Mouse (Mus musculus): ENCODE measurements around the gene Ccrl2.

Ccrl2 gene

DNA sequence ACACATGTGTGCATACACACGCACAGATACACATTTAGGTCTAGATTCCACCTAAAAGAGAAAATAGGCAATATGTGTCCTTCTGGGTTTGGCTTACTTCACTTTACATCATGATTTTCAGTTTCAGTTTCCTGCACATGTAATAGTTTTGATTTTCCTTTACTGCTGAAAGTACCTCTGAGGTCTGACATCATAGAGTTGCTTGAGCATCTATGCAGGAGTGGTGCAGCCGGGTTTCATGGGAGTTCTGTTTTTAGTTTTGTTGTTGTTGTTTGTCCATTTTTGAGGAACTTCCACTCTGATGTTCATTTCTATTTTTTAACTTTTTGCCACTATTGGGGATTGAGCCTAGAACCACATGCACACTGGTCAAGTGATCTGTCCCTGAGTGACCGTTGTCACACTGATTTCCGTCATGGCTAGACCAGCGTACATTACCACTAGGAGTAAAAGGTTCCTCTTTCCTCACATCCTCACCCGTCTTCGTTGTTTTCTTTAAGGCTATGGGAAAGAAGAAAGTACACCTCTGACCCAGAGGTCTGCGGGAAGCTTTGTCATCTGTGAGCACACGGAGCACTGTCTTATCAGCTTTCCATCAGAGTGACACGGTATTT is 1.7 kb upstream of the Ccrl2 start:
- 83% methylated on average over 10 of the region's 10 CpGs for WGBS

DNA sequence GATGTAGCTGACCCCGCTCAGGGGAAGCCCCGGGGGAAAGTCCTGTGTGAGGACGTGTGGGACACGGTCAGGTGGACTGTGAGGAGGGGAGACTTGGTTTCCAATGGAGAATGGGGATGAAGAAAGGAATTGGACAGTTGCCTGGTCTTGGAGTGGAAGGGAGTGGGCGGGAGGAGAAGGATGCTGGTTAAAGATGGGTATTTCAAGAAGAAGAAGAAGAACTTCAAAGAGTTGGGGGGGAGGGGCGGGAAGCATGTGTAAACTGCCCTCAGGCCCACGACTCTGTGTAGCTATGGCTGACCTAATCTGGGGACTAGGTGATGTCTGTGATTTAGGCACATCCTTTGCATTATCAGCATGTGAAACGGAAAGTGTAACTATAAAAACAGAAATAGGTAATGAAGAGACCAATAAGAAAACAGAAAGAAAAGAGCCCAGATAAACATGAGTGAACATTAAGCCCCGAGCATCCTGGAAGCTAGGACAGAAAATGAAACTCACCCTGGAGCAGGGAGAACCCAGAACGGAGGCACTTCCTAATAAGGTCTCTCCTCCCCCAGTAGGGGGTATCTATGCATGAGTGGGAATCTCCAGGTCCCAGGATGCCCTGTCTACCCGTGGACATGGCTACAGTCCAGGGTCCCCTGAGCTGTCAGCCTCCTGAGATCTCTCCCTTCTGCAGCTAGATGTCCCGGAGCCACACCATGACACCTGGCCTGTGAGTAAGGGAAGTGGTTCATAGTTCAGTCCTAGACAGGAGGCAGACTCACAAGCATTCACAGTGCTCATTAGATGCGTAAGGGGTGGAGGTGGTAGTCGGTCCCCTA is 438 bp upstream of the Ccrl2 start:
- 62% methylated on average over 14 of the region's 14 CpGs for WGBS

DNA sequence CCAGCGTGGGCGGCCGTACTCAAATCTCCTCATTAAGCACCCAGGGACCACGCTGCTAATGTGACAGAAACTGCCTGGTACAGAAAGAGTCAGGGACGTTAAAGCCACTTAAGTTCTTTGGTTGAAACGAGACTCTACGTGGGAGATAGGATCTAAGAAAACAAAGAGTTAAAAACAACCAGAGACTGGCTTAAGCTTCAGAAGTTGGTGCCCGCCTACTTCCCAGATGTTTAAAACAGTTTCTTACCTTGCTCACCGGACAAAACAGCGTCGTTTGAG is 861 bp downstream of the Ccrl2 start:
- WGBS = 17% methylated on average over 11 of the region's 11 CpGs

DNA sequence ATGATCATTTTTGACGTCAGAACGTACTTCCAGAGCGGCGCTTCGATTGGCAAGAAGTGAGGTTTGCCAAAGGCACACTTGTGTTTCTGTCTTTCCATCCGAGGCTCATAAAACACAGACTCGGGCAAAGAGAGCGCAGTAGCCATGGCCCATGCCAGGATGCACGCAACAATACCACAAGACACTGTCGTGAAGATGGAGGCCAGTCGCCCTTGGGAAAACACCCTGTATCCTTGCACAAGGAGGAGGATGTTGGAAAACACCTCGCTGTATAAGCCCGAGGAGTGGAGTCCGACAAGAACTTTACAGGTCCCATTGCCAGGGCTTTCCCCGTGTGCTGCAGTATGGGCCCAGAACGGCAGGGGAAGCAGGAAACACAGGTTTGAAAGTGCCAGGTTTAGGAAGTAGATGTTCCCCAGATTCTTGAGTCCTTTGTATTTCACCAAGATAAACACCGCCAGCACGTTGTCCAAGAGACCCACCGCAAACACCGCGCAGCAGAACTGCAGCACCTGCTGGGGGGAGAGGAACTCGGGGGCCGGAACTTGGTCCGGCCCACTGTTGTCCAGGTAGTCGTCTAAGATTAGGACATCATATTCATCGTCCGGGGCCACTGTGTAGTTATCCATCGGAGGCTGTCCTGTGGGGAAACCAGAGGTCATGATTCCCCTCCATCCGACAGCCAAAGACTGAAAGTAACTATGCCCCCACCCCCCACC is 1.4 kb downstream of the Ccrl2 start:
- 67% methylated on average over 29 of the region's 29 CpGs for WGBS

DNA sequence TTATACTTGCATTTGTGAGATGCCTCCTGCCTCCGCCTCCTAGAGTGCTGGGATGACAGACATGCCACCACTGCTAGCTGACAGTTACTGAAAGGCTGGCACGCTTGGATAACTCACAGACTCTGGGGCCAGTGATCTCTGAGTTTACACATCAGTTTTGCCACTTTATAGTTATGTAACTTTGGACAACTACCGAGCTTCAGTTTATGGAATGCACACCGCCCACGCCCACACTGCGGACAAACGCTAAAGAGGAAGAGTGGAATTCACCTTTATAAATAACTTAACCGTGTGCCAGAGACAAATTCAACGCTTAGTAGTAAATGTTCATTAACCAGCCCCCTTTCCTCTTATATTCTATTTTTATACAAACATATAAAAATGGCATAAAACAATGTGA is 2.4 kb downstream of the Ccrl2 start:
- WGBS = 71% methylated on average over 9 of the region's 9 CpGs

DNA sequence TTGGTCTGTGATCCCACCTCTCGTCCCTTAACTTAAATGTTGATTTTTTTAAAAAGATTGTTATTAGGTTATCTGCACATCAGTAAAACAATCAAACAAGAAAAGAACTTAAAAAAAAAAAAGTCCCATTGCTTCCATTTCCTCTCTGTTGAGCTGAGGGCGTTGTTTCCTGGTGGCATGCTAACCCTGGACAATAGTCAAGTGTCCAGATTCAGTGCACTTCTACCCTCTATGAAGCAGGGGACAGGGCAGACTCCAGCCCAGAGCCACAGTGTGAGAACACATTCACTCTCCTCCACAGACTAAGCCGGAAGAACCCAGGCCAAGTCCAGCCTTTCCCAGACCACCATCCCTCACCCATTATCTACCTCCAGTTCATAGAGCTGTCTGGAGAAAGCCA is 8.9 kb downstream of the Ccrl2 start:
- 78% methylated on average over 3 of the region's 3 CpGs for WGBS

DNA sequence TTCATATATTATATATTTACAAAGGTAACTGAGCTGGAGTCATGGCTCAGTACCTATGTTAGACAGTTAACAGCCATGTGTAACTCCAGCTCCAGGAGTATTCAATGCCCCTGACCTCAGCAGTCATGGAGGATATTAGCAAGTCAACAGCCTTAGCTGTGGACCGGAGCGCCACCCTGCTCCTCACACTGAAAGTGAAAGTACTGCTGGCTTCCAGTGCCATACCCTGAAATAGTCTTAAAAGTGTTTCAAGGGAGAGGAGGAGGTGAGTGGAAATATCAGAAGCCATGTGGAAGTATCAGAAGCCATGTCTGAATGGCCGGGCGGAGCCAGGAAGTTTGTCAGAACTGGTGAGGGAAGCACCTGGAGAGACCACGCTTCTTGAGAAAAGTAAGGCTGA is 10.1 kb downstream of the Ccrl2 start:
- WGBS = 86% methylated on average over 5 of the region's 5 CpGs

DNA sequence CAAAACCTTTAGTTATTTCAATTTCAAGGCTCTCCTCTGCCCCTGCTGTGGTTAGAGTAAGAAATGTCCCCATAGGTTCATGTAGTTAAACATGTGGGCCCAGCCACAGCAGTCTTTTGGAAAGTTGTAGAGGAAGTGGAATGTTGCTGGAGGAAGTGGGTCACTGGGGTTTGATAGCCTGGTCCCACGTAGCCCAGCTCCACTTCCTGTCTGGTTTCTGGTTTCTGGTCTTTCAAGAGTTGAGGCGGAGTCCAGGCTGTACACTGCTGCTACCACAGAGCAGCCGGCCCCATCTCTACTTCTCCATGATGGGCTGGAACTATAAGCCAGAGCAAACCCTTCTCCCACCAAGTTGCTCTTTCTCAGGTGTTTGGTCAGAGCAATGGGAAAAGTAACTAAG is 11.1 kb downstream of the Ccrl2 start:
- WGBS = 79% methylated on average over 3 of the region's 3 CpGs

DNA sequence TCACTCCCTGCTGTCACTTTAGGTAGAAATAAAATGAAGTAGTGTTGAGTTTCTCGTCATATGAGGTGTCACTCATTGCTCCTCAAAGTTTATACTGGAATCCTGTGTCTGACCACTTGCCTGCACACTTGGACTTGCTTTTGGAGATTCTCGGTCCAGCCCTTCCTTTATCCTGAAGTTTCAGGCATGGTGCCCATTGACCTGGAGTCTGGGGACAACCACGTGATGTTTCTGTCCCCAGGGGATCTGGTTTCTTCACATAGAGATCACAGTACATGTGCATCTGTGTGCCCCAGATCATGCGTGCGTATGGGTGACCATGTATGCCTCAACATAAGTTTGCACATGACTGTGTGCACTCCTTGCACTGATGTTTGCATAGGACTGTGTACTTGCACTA is 15.1 kb downstream of the Ccrl2 start:
- WGBS = 75% methylated on average over 5 of the region's 5 CpGs

DNA sequence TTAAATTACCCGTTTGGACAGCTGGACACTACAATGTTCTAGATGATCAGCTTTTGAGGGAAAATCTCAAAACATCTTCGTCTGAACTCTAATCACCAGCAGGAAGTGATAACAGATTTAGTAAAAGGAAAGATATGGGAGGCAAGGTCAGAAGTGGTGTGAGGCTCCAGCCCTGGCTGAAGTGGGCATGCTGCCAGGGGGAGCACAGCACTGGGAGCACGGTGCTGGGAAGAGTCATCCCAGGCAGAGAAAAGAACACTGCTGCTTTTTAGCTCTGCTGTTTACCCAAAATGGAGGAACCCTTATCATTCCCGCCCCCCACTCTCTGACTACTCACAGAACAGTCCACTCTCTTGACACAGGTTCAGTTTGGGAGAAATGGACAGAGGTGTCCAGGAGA is 17.4 kb downstream of the Ccrl2 start:
- 73% methylated on average over 4 of the region's 4 CpGs for WGBS

DNA sequence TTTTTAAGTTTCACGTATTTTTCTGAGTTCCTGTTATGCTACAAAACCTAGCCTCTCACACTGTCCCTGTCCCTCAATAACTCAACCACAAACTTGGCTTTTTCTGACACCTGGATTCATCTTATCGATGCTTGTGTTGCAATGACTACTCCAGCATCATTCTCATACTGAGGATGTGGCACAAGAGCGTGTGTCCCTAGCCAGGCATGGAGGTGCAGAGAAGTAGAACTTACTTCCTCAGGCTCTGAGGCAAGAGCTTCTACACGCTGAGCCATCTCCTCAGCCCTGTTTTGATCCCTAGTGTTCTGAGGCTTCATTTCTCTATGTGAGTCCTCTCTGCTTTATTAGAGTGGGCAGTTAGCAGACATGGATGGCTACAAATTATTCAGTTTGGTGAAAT is 23.6 kb downstream of the Ccrl2 start:
- WGBS = 95% methylated on average over 4 of the region's 4 CpGs

DNA sequence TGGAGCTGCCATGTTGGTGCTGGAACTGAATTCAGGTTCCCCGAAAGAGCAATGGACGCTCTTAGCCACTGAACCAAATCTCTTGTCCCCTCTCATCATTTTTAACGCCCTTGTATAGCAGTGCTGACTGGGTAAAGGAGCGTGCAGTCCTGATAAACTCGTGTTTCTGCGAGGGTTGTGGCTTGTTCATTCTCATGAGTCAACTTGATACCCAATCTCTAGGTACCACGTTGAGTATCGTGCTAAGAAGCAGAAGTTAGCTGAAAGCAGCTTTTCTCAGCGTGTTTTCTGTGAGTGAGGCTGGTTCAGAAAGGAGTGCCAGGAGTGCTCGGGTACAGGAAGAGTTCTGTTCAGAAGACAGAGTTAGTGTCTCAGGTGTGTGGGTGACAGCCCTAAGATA is 30.5 kb downstream of the Ccrl2 start:
- WGBS = 78% methylated on average over 10 of the region's 10 CpGs

DNA sequence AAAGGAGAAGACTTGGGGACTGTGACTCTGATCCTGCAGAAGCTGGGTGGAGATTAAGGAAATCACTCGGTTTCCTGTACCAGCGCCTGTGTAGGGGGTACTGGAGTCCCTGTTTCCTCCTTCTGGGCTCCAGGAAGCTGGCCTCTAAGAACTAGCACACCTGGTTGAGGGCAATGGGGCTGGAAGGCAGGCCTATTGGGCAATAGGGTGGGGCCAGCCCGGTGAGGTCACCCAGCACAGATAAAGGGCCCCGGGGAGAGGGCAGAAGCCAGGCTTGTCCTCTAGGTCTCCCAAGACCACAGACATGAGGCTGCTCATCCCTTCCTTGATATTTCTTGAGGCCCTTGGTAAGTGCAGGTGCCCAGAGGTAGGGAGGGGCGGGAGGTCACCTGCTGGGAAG is 38.3 kb downstream of the Ccrl2 start, which contains the start of gene Ltf:
Gene Ltf, plus strand, starts transcription at position 250 of the 400 bp plus-strand sequence.
- WGBS = 91% methylated on average over 5 of the region's 5 CpGs

DNA sequence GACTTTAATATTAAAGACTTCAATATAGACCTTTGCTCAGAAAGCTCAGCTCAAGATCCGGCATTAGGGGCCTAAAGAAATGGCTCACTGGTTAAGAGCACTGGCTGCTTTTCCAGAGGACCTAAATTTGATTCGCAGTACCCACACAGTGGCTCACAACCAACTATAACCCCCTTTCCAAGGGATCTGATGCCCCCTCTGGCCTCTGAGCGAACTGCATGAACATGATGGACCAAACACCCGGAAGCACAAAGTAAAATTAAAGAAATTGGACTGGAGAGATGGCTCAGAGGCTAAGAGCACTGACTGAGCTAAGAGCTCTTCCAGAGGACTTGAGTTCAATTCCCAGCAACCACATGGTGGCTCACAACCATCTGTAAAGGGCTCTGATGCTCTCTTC is 41.7 kb downstream of the Ccrl2 start:
- WGBS = 85% methylated on average over 4 of the region's 4 CpGs

DNA sequence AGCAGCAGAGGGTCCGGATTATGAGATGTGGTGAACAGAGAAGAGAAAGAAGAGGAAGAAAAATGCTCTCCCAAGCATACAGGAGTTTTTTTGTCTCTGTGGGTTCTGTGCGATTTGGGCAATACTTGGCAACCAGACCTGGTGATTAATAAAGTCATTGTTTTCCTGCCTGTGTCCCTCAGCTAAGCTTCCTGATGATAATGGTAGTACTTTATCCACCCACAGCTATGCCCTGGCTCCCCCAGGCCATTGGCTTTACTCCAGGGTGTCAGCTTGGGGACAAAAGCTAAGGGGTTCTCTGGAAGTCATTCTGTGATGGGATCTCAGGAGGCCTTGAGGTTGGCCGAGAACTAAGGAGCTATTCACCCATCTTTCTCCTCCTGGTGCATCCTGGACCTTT is 45.3 kb downstream of the Ccrl2 start:
- 72% methylated on average over 3 of the region's 3 CpGs for WGBS

DNA sequence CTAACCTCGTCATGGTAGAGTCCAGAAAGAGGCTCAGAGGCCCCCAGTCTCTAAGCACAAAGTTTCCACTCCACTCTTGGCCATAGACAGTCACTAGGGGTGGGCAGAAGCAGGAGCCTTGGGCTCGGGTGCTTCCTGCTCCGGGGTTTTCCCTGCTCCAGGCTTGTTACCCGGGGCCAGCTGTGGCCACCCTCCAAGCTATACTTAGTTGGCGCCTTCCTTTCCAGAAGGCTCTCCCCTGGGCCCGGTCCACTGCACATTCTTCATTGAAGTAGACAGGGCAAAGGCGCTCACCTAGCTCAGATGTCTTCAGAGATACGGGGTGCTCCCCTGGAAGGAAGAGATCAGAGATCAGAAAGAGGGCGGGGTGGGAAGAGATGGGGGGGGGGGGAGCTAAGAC is 45.8 kb downstream of the Ccrl2 start:
- 80% methylated on average over 9 of the region's 9 CpGs for WGBS

DNA sequence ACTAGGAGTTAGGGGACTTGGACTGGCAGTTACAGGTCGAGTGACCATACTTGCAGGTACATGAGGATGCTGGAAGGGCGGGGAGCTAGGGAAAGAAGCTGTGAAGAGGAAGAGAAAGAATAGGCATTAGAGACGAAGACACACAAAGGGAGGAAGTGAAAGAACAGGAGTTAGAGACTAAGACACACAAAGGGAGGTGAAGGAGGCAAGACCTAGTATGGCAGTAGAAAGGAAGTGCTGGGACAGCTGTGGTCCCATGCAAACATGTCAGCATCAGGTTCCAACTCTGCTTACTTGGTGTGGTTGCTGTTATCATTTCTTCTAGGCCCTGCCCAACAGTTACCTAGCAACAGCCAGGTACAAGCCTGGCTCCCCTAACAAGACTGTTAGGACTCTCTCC is 47.6 kb downstream of the Ccrl2 start:
- 70% methylated on average over 3 of the region's 3 CpGs for WGBS

DNA sequence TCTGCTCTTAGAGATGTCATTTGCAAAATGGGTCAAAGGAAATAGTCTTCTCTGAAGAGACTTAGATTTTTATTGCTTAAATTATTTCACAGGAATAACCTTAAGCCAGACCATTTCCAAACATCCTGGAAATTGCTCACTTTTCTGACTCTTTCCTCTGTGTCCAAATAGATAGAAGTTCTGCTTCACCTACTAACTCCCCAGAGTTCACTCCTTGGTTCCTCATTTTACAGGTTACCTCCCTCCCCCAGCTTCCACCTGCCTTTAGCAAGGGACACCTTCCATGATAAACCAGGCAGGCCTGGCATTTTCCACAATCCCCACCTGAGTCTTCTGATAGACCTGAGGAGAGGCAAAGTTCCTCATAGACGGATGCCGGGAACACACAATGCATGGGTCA is 50.8 kb downstream of the Ccrl2 start:
- WGBS = 99% methylated on average over 2 of the region's 2 CpGs
